Mouse (Mus musculus) hindbrain, postnatal 0 days (tissue): ENCODE results near the gene Cdc6. TPM values are rescaled to one million over a fixed set of nuclear protein-coding genes. Genes with fewer than 3 reads are reported as not detected.

Experiments used
- ATAC-seq: fragments of 200-750 bp; cut with Nextera tagmentation; 2 replicates; pipeline ENCODE4 v1.8.0; 2017; ENCODE audit warnings: mild to moderate bottlenecking, moderate TSS enrichment, moderate library complexity
- DNase-seq: peaks from one replicate; pipeline ENCODE4 v3.0.0-alpha.2; 2015; ENCODE audit warnings: low spot score
- H3K27ac ChIP-seq: fragments of 300-500 bp; sonication (generic); 2 replicates; pipeline ENCODE4 v1.5.1; 2014; ENCODE audit warnings: mild to moderate bottlenecking
- H3K27me3 ChIP-seq: fragments of 300-500 bp; sonication (generic); 2 replicates; pipeline ENCODE4 v1.6.1; 2014; ENCODE audit warnings: low read length, mixed read lengths; ENCODE audit not compliant: insufficient read depth
- H3K36me3 ChIP-seq: fragments of 300-500 bp; sonication (generic); 2 replicates; pipeline ENCODE4 v1.6.1; 2014; ENCODE audit warnings: low read length, mixed read lengths; ENCODE audit not compliant: insufficient read depth
- H3K4me1 ChIP-seq: fragments of 300-500 bp; sonication (generic); 2 replicates; pipeline ENCODE4 v1.6.1; 2014; ENCODE audit warnings: antibody characterized with exemption, low read length, mixed read lengths; ENCODE audit not compliant: insufficient read depth
- H3K4me2 ChIP-seq: fragments of 300-500 bp; sonication (generic); 2 replicates; pipeline ENCODE4 v1.6.1; 2014; ENCODE audit warnings: low read depth, mild to moderate bottlenecking, low read length, moderate library complexity, mixed read lengths
- H3K4me3 ChIP-seq: fragments of 300-500 bp; sonication (generic); 2 replicates; pipeline ENCODE4 v1.5.1; 2014; ENCODE audit warnings: low read length
- H3K9ac ChIP-seq: fragments of 300-500 bp; sonication (generic); replicated peaks from 2 replicates; pipeline ENCODE4 v1.6.1; 2014; ENCODE audit warnings: mild to moderate bottlenecking, low read length, moderate library complexity, mixed read lengths
- H3K9me3 ChIP-seq: fragments of 300-500 bp; sonication (generic); 2 replicates; pipeline ENCODE4 v1.6.1; 2016; ENCODE audit warnings: low read length, mixed read lengths
- CTCF ChIP-seq: IDR thresholded peaks from 2 replicates; pipeline ENCODE4 v1.5.1; 2016; ENCODE audit warnings: antibody characterized with exemption, control low read depth, low read depth
- WGBS: fragments of 180-500 bp; shearing (Covaris S2); extraction: QIAGEN DNeasy Blood & Tissue Kit; methylation state at CpG from one replicate; pipeline ENCODE4 v1.1.7; 2014; 5-methylcytosine and 5-hydroxymethylcytosine counted together
- polyA plus RNA-seq: library from polyadenylated mRNA; unstranded; fragments of >200 nt; fragmentation: Nextera tagmentation; extraction: Ambion mirVana; gene quantifications from 2 replicates; pipeline ENCODE4 v1.2.1, GENCODE M21; 2015
- total RNA-seq: library from RNA; depleted of rRNA; stranded (reverse); fragments of >200 nt; gene quantifications from 2 replicates; pipeline ENCODE4 v1.2.3, GENCODE M21; 2014

Cdc6 gene
- total and polyA plus RNA-seq, 2 experiments from 2014 or later, result 2.5 to 3.0 TPM

DNA sequence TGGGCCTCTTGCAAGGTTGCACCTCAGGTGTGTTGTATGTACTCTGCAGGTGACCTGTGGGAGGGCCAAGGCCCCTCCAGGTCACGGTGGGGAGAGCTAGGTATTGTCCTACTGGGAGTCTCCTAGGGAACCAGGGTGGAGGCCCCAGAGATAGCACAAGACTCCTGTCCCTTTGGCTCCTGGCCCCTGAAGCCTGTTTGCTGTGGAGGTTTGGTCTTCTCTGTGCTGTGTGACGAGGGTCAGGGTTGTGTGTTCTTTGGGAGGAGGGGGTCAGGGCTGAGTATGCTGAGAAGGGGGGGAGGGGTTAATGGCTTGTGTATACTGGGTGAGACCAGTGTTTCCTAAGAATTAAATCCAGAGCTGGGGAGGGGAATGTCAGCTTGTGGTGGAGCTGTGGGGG is 45.8 kb downstream of the Cdc6 start:
- Histone ChIP-seq H3K4me1 (peaks cover 22% of the 10 kb centered on the region), H3K4me3 (no peak overlapping the region), H3K9ac (no peak overlapping the region), H3K27ac (no peak overlapping the region), H3K9me3 (no peaks in the 10 kb centered on the region), H3K27me3 (no peaks in the 10 kb centered on the region), H3K36me3 (no peaks in the 10 kb centered on the region), H3K4me2 (no peak overlapping the region)
- ATAC-seq, result no peak
- TF ChIP-seq CTCF, result no peak
- 15% methylated on average over 2 of the region's 2 CpGs for WGBS
- no peak for DNase-seq

GRCm38 (mm10) chr11:98953835-98954320 is 46.3 kb downstream of the Cdc6 start:
- H3K4me1 ChIP-seq, result peaks cover 22% of the 10 kb centered on the region
- peak overlapping the region; percentile 28 for H3K4me2 ChIP-seq
- no peaks in the 10 kb centered on the region for H3K9me3 ChIP-seq
- H3K27ac ChIP-seq, result no peak overlapping the region
- ATAC-seq (no peak), DNase-seq (no peak)
- no peaks in the 10 kb centered on the region for H3K36me3 ChIP-seq
- no peak for TF ChIP-seq CTCF
- H3K27me3 ChIP-seq, result no peaks in the 10 kb centered on the region
- H3K9ac ChIP-seq, result no peak overlapping the region
- 27% methylated on average over 13 of the region's 13 CpGs for WGBS
- H3K4me3 ChIP-seq, result no peak overlapping the region

- no peaks in the 10 kb centered on the region for H3K36me3 ChIP-seq
- peak; percentile 77 for TF ChIP-seq CTCF
- no peak overlapping the region for H3K9ac ChIP-seq
- H3K9me3 ChIP-seq, result no peaks in the 10 kb centered on the region
- H3K4me3 ChIP-seq, result no peak overlapping the region
- no peaks in the 10 kb centered on the region for H3K27me3 ChIP-seq
- H3K27ac ChIP-seq, result peak overlapping the region; percentile 21; the same call in 1 of the 2 replicates
- H3K4me2 ChIP-seq, result peak overlapping the region; percentile 28
- DNase-seq, result peak; percentile 82
- H3K4me1 ChIP-seq, result peaks cover 23% of the 10 kb centered on the region
- ATAC-seq, result peak; percentile 33
- 6% methylated on average over 10 of the region's 10 CpGs for WGBS
Measured at GRCm38 (mm10) chr11:98954373-98954772, 46.8 kb downstream of the Cdc6 start.

DNA sequence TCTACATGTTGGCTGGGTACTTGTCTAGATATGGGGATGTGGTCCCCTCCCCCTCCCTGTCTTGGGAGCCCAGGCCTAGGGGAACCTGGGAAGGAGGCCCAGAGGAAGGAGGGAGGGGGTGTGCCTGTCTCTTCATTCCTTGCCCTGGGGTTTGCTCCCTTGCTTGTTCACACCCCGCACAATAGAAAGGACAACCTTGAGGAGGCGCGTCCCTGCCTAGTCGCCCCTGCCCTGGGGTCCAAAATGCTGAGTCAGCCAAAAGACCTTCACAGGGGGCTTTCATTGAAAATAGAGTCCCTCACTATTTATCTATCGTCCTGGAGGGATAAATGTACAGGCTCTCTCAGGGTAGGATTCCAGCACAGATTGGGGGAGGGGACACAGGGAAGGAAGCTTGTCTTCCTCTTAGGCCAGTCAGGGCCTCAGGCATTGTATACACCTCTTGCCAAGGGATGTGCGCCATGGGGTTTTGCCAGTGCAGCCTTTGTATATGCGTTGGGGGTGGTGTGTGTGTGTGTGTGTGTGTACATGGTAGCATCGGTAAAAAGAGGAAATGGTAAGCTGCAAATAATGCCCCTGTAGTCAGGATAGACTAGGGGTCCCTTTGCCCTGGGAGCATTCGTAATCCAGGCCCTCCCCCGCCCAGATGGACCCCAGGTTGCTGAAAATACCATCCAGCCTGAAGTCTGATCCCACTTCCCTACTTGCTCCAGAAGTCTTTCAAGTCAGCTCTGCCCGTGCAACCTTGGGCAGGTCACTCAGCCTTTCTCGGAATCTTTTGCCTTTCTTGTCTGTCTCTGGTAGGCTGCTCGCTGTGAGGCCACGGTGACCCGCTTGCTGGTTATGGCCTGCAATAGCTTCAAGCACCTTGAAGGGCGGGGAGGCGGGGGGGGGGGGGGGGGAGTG is 47.5 kb downstream of the Cdc6 start:
- Histone ChIP-seq H3K4me3 (no peak overlapping the region), H3K27ac (peak overlapping the region; percentile 21; the same call in 1 of the 2 replicates), H3K4me2 (0 out of 2 replicates have a peak overlapping the region, but pooled peaks have one; percentile 2), H3K9me3 (no peaks in the 10 kb centered on the region), H3K9ac (no peak overlapping the region), H3K4me1 (peaks cover 26% of the 10 kb centered on the region), H3K27me3 (no peaks in the 10 kb centered on the region), H3K36me3 (no peaks in the 10 kb centered on the region)
- TF ChIP-seq CTCF, result no peak
- WGBS, result 18% methylated on average over 17 of the region's 17 CpGs
- ATAC-seq (no peak), DNase-seq (no peak)

- no peak overlapping the region for H3K4me2 ChIP-seq
- H3K4me1 ChIP-seq, result peaks cover 33% of the 10 kb centered on the region
- 38% methylated on average over 6 of the region's 7 CpGs for WGBS
- no peak for DNase-seq
- no peak overlapping the region for H3K9ac ChIP-seq
- H3K27ac ChIP-seq, result no peak overlapping the region
- H3K4me3 ChIP-seq, result no peak overlapping the region
- ATAC-seq, result no peak
- no peak for TF ChIP-seq CTCF
- H3K27me3 ChIP-seq, result no peaks in the 10 kb centered on the region
- no peaks in the 10 kb centered on the region for H3K9me3 ChIP-seq
- H3K36me3 ChIP-seq, result no peaks in the 10 kb centered on the region
Measured at GRCm38 (mm10) chr11:98955707-98956235, 48.2 kb downstream of the Cdc6 start.

GRCm38 (mm10) chr11:98956340-98956739 is 48.7 kb downstream of the Cdc6 start:
- peaks cover 30% of the 10 kb centered on the region for H3K4me1 ChIP-seq
- no peak for DNase-seq
- H3K27me3 ChIP-seq, result no peaks in the 10 kb centered on the region
- no peak overlapping the region for H3K4me2 ChIP-seq
- WGBS, result 79% methylated on average over 10 of the region's 10 CpGs
- TF ChIP-seq CTCF, result no peak
- no peak overlapping the region for H3K27ac ChIP-seq
- no peak for ATAC-seq
- no peaks in the 10 kb centered on the region for H3K9me3 ChIP-seq
- H3K9ac ChIP-seq, result no peak overlapping the region
- H3K4me3 ChIP-seq, result no peak overlapping the region
- no peaks in the 10 kb centered on the region for H3K36me3 ChIP-seq
